Comparison of ENCODE assay signal across 15 mouse cellular contexts in the genomic region with DNA sequence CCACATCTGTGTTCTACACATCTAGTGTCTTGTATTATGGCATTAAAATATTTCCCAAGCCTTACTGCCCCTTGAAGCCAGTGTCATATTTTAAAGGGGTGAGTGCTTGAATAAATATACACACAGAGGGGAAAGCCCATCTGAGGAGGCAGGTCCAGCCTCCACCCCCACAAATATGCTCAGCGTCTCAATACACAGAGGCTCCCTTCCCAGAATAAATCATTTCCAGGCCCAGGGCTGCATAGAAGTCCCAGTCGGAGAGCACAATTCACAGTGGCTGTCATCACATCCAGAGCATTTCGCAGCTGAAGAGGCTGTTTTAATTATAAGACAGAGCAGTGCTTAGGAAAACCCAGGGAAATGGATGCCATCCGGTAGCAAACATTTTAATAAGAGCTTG.
A peak's percentile ranks its signal among the peaks of the same experiment; 100 is the strongest.
DNase-seq lines count a peak whose midpoint lies in the region; ATAC-seq and TF ChIP-seq lines count a peak whose summit lies in the region.
"Had no signal": no experiment of that assay in that cellular context is flagged by ENCODE, and none has a peak within 500 bp of the region (broad histone marks: within the 10 kb centered on the region; RNA-seq: fewer than 3 reads in every experiment).

No protein-coding gene starts in this region.

- ATAC-seq in forebrain, postnatal 0 days: peak; percentile 38
- ATAC-seq in forebrain, embryonic 16.5 days: no peak
- ATAC-seq in kidney, postnatal 0 days (replicated peaks; ENCODE audit: low FRiP score, low read depth): no peak
- peak; percentile 75 for ATAC-seq in embryonic facial prominence, embryonic 14.5 days (ENCODE audit: low read depth)
- no peak for ATAC-seq in midbrain, embryonic 15.5 days (replicated peaks)
- ATAC-seq: intestine, postnatal 0 days had no signal

- peaks cover 3% of the 10 kb centered on the region; the same call in 1 of the 2 replicates for H3K4me1 ChIP-seq in forebrain, postnatal 0 days (ENCODE audit: insufficient read depth)
- H3K4me1 ChIP-seq in forebrain, embryonic 16.5 days (replicated peaks; ENCODE audit: control insufficient read depth, insufficient read depth, low read length): peaks cover 27% of the 10 kb centered on the region
- 0 out of 2 replicates have a peak, but pooled peaks cover 3% of the 10 kb centered on the region for H3K4me1 ChIP-seq in kidney, postnatal 0 days (replicated peaks; ENCODE audit: insufficient read depth, low read length)
- peaks cover 35% of the 10 kb centered on the region for H3K4me1 ChIP-seq in embryonic facial prominence, embryonic 14.5 days (ENCODE audit: control insufficient read depth, insufficient read depth, low read length)
- H3K4me1 ChIP-seq in midbrain, embryonic 15.5 days: peaks cover 11% of the 10 kb centered on the region

- no peak overlapping the region for H3K9ac ChIP-seq in forebrain, postnatal 0 days
- H3K9ac ChIP-seq in forebrain, embryonic 16.5 days (replicated peaks; ENCODE audit: low read depth, low read length): no peak overlapping the region
- H3K9ac ChIP-seq in kidney, postnatal 0 days (ENCODE audit: low read depth, low read length): no peak overlapping the region
- H3K9ac ChIP-seq in embryonic facial prominence, embryonic 14.5 days (ENCODE audit: low read depth, low read length): no peak overlapping the region
- no peak overlapping the region for H3K9ac ChIP-seq in midbrain, embryonic 15.5 days
- H3K9ac ChIP-seq: lung, embryonic 15.5 days had no signal

- no peaks in the 10 kb centered on the region for H3K27me3 ChIP-seq in forebrain, postnatal 0 days (ENCODE audit: insufficient read depth, low read length)
- no peaks in the 10 kb centered on the region for H3K27me3 ChIP-seq in forebrain, embryonic 16.5 days (replicated peaks; ENCODE audit: control insufficient read depth, insufficient read depth, low read length)
- no peaks in the 10 kb centered on the region for H3K27me3 ChIP-seq in kidney, postnatal 0 days (ENCODE audit: insufficient read depth, low read length)
- no peaks in the 10 kb centered on the region for H3K27me3 ChIP-seq in embryonic facial prominence, embryonic 14.5 days (replicated peaks; ENCODE audit: control insufficient read depth, insufficient read depth, low read length)
- 0 out of 2 replicates have a peak, but pooled peaks cover 5% of the 10 kb centered on the region for H3K27me3 ChIP-seq in midbrain, embryonic 15.5 days (replicated peaks)
- H3K27me3 ChIP-seq: lung, embryonic 15.5 days had no signal

- H3K9me3 ChIP-seq in forebrain, postnatal 0 days (ENCODE audit: low read length): no peaks in the 10 kb centered on the region
- H3K9me3 ChIP-seq in forebrain, embryonic 16.5 days (ENCODE audit: control insufficient read depth, low read length): no peaks in the 10 kb centered on the region
- no peaks in the 10 kb centered on the region for H3K9me3 ChIP-seq in kidney, postnatal 0 days (replicated peaks; ENCODE audit: low read length)
- no peaks in the 10 kb centered on the region for H3K9me3 ChIP-seq in embryonic facial prominence, embryonic 14.5 days (ENCODE audit: control insufficient read depth, low read length)
- H3K9me3 ChIP-seq in midbrain, embryonic 15.5 days: no peaks in the 10 kb centered on the region
- H3K9me3 ChIP-seq: lung, embryonic 15.5 days had no signal

- no peak for TF ChIP-seq CTCF in forebrain, postnatal 0 days (IDR thresholded peaks at IDR 0.05; ENCODE audit: low read depth)
- TF ChIP-seq CTCF in kidney, postnatal 0 days (IDR thresholded peaks at IDR 0.05; ENCODE audit: low read depth): no peak

- H3K4me2 ChIP-seq in forebrain, postnatal 0 days (ENCODE audit: low read depth): no peak overlapping the region
- H3K4me2 ChIP-seq in forebrain, embryonic 16.5 days (ENCODE audit: low read length): no peak overlapping the region
- no peak overlapping the region for H3K4me2 ChIP-seq in kidney, postnatal 0 days (ENCODE audit: low read length)
- H3K4me2 ChIP-seq in embryonic facial prominence, embryonic 14.5 days (ENCODE audit: low read depth, low read length): no peak overlapping the region
- H3K4me2 ChIP-seq in midbrain, embryonic 15.5 days: no peak overlapping the region
- H3K4me2 ChIP-seq: lung, embryonic 15.5 days had no signal

- H3K4me3 ChIP-seq in forebrain, postnatal 0 days (ENCODE audit: low read depth, low read length): no peak overlapping the region
- no peak overlapping the region for H3K4me3 ChIP-seq in forebrain, embryonic 16.5 days (replicated peaks; ENCODE audit: low read length)
- no peak overlapping the region for H3K4me3 ChIP-seq in kidney, postnatal 0 days (replicated peaks; ENCODE audit: low read depth, low read length)
- H3K4me3 ChIP-seq in embryonic facial prominence, embryonic 14.5 days (ENCODE audit: low read depth, low read length): no peak overlapping the region
- H3K4me3 ChIP-seq in midbrain, embryonic 15.5 days: no peak overlapping the region
- H3K4me3 ChIP-seq: heart, adult 2 months; lung, embryonic 15.5 days had no signal

- no peak for DNase-seq in forebrain, postnatal 0 days
- peak; percentile 15 for DNase-seq in kidney, postnatal 0 days (ENCODE audit: low spot score)
- DNase-seq in kidney, adult 9 months: no peak
- peak; percentile 88 for DNase-seq in embryonic facial prominence, embryonic 14.5 days (ENCODE audit: low spot score)
- peak; percentile 42 for DNase-seq in heart, postnatal 4 days
- no peak for DNase-seq in frontal cortex, adult 2 months (ENCODE audit: extremely low spot score in 1 of 2, low spot score in 1 of 2)
- DNase-seq: adrenal gland, postnatal 25 days; cerebellum, adult 11 months; left cerebral cortex, postnatal 4 days; thymus, postnatal 14 days had no signal

- H3K36me3 ChIP-seq in forebrain, postnatal 0 days (ENCODE audit: insufficient read depth): no peaks in the 10 kb centered on the region
- no peaks in the 10 kb centered on the region for H3K36me3 ChIP-seq in forebrain, embryonic 16.5 days (ENCODE audit: control insufficient read depth, insufficient read depth)
- no peaks in the 10 kb centered on the region for H3K36me3 ChIP-seq in kidney, postnatal 0 days (ENCODE audit: insufficient read depth, low read length)
- H3K36me3 ChIP-seq in embryonic facial prominence, embryonic 14.5 days (ENCODE audit: control insufficient read depth, insufficient read depth, low read length): no peaks in the 10 kb centered on the region
- H3K36me3 ChIP-seq in midbrain, embryonic 15.5 days (replicated peaks): no peaks in the 10 kb centered on the region
- H3K36me3 ChIP-seq: lung, embryonic 15.5 days had no signal

- 37% methylated on average over 4 of the region's 4 CpGs for WGBS in forebrain, postnatal 0 days
- 47% methylated on average over 4 of the region's 4 CpGs for WGBS in forebrain, embryonic 16.5 days
- WGBS in kidney, postnatal 0 days: 45% methylated on average over 4 of the region's 4 CpGs
- 25% methylated on average over 4 of the region's 4 CpGs for WGBS in embryonic facial prominence, embryonic 14.5 days
- 44% methylated on average over 4 of the region's 4 CpGs for WGBS in midbrain, embryonic 15.5 days

- no peak overlapping the region for H3K27ac ChIP-seq in forebrain, postnatal 0 days (ENCODE audit: low read depth, low read length)
- no peak overlapping the region for H3K27ac ChIP-seq in forebrain, embryonic 16.5 days (ENCODE audit: low read length)
- H3K27ac ChIP-seq in kidney, postnatal 0 days: no peak overlapping the region
- no peak overlapping the region for H3K27ac ChIP-seq in embryonic facial prominence, embryonic 14.5 days (replicated peaks; ENCODE audit: low read depth, low read length)
- no peak overlapping the region for H3K27ac ChIP-seq in midbrain, embryonic 15.5 days
- H3K27ac ChIP-seq: heart, adult 2 months; lung, embryonic 15.5 days had no signal

Comparison
In these comparisons a context has a peak if more than half of its experiments do, and no peak if none do; other contexts are left out.
1. ATAC-seq: peak in forebrain, postnatal 0 days (single experiment) and embryonic facial prominence, embryonic 14.5 days (single experiment); none in forebrain, embryonic 16.5 days (single experiment), kidney, postnatal 0 days (single experiment) and midbrain, embryonic 15.5 days (single experiment).
2. DNase-seq: peak in kidney, postnatal 0 days (single experiment), embryonic facial prominence, embryonic 14.5 days (single experiment) and heart, postnatal 4 days (single experiment); none in forebrain, postnatal 0 days (single experiment), kidney, adult 9 months (single experiment) and frontal cortex, adult 2 months (0 of 2).